8 mouse cellular contexts compared by ENCODE assay signal in the genomic region with DNA sequence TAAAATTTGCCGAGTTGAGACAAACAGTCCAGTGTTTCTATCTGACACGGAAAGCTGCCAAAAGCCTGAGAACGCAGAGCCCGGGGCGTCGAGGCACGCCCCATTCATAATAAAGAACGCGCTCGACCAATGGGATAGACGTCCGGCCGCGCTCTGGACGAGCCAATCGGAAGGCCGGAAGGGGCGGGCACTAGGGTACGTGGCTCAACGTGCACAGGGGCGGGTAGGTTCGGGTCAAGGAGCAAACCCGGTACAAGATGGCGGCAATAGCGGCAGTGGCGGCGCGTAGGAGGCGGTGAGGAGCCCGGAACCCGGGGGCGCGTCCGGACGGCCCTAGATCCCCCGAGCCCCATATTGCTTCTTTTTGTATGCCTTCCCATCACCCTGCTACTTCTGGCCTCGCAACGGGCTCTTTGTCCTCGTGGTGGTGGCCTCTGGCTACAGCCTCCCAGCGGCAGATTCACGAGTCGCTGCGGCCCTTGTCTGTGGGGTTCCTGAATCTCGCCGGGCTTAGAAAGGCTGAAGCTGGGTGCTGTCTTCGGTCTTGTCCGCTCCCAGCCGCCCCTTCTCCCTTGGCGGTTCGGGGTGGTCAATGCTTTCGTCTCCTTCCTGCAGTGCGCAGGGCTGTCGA. TPM values are rescaled to one million over a fixed set of nuclear protein-coding genes. Genes with fewer than 3 reads are reported as not detected.
DNase-seq lines count a peak whose midpoint lies in the region; ATAC-seq and TF ChIP-seq lines count a peak whose summit lies in the region.

A gene (plus strand): TSS at position 207 of the 631 bp plus-strand sequence.

- CTCF ChIA-PET in Patski (lab: Charles Lee) = no interaction called here

- POLR2A ChIA-PET in Patski (lab: Charles Lee) = interaction anchor here (0.5 to 1.0 kb wide), 3 partner anchors 13 to 70 kb away, joined by 3 read pairs; no protein-coding TSS in a partner anchor

- H3K4me1 ChIP-seq in hindbrain, embryonic 14.5 days (replicated peaks; ENCODE audit: control insufficient read depth, insufficient read depth, low read length) = peaks cover 25% of the 10 kb centered on the region

- no peak for TF ChIP-seq CTCF in Patski (IDR thresholded peaks at IDR 0.05)

- DNase-seq in Patski (ENCODE audit: low read depth, low spot score) = peak; percentile 68
- peak; percentile 94 to 95 for DNase-seq in cerebellum, postnatal 14 days
- peak; percentile 86 to 96 for DNase-seq in frontal cortex, postnatal 25 days (ENCODE audit: low spot score in 2 of 2)
- peak; percentile 95 for DNase-seq in hindbrain, embryonic 14.5 days (ENCODE audit: low spot score)
- DNase-seq in layer of hippocampus, postnatal 36 days = peak; percentile 94 to 96
- peak; percentile 98 for DNase-seq in lung, postnatal 36 days
- peak; percentile 98 for DNase-seq in retina, postnatal 1 day
- DNase-seq in urinary bladder, adult 18-20 months (ENCODE audit: low spot score in 2 of 2) = peak; percentile 89 to 95

- no peaks in the 10 kb centered on the region for H3K27me3 ChIP-seq in Patski
- H3K27me3 ChIP-seq in hindbrain, embryonic 14.5 days (ENCODE audit: control insufficient read depth, insufficient read depth, low read length) = no peaks in the 10 kb centered on the region

- peaks cover 27% of the 10 kb centered on the region for H3K36me3 ChIP-seq in hindbrain, embryonic 14.5 days (replicated peaks; ENCODE audit: control insufficient read depth, insufficient read depth)

- no peaks in the 10 kb centered on the region for H3K9me3 ChIP-seq in hindbrain, embryonic 14.5 days (ENCODE audit: control insufficient read depth, low read length)

- peak; percentile 92 for ATAC-seq in Patski
- ATAC-seq in hindbrain, embryonic 14.5 days (ENCODE audit: low FRiP score) = peak; percentile 99

- peak within 1 kb of the TSS; percentile 95 for H3K4me2 ChIP-seq in hindbrain, embryonic 14.5 days (replicated peaks)

- peak within 1 kb of the TSS; percentile 87 for H3K27ac ChIP-seq in hindbrain, embryonic 14.5 days

- WGBS in hindbrain, embryonic 14.5 days = under 1% methylated on average over 53 of the region's 53 CpGs

- peak within 1 kb of the TSS; percentile 89 for H3K9ac ChIP-seq in hindbrain, embryonic 14.5 days

- peak within 1 kb of the TSS; percentile 81 for H3K4me3 ChIP-seq in hindbrain, embryonic 14.5 days (replicated peaks; ENCODE audit: low read length)

- in situ Hi-C loops in Patski (cut with MboI; ENCODE audit: low pct_unique_long_range_greater_than_20kb) = no loop called here

RNA-seq across cellular contexts. Expression of the gene that starts here (rescaled TPM):
- 308 TPM for polyA plus RNA-seq in Patski (2021)
- polyA plus RNA-seq in hindbrain, embryonic 14.5 days (2014; fragmentation: Nextera tagmentation; extraction: Ambion mirVana) = 76.8 and 84.1 TPM in 2 replicates
- 100 to 1,000 TPM; 111 to 118 TPM for total RNA-seq in layer of hippocampus, postnatal 36 days (2021)

Comparison
In these comparisons a context has a peak if more than half of its experiments do, and no peak if none do; other contexts are left out.
1. Peak in every context shown above with its lines: DNase-seq, ATAC-seq, H3K4me3 ChIP-seq and H3K27ac ChIP-seq.